Mouse (Mus musculus): ENCODE measurements at regions not wholly inside any gene's neighbourhood (a gene's known extent, or its start where the extent isn't known, plus 50 kb on each side); places are given as distances from the start of the nearest gene placed in this dataset.

- TF ChIP-seq POLR2A (IDR thresholded peaks at IDR 0.05; ENCODE audit: borderline replicate concordance, extremely low read depth, insufficient read depth, insufficient read length, poor library complexity, severe bottlenecking) (no peak), CTCF (IDR thresholded peaks at IDR 0.05; ENCODE audit: borderline replicate concordance, extremely low read depth, insufficient read depth, insufficient read length) (no peak)
Observed at GRCm38 (mm10) chr12:36977141-36977540, 131.2 kb upstream of the Meox2 start.

All from brain, embryonic 14.5 days (tissue).